Mouse (Mus musculus) bone marrow macrophage, adult 2 months (primary cell): Measurements from ENCODE around the gene Lbp. TPM values are rescaled to one million over a fixed set of nuclear protein-coding genes. Genes with fewer than 3 reads are reported as not detected.
A peak's percentile ranks its signal among the peaks of the same experiment; 100 is the strongest.

Experiments
- H3K27ac ChIP-seq: 2 replicates; pipeline ENCODE4 v1.5.1; 2012; ENCODE audit warnings: low read depth, low read length; ENCODE audit not compliant: insufficient read depth
- H3K4me1 ChIP-seq: 2 replicates; pipeline ENCODE4 v1.6.1; 2012; ENCODE audit warnings: low read length; ENCODE audit not compliant: control insufficient read depth, insufficient read depth
- H3K4me3 ChIP-seq: 2 replicates; pipeline ENCODE4 v1.5.1; 2012; ENCODE audit warnings: mild to moderate bottlenecking, low read length, moderate library complexity; ENCODE audit not compliant: insufficient read depth
- CTCF ChIP-seq: IDR thresholded peaks from 2 replicates; pipeline ENCODE4 v1.5.1; 2012; ENCODE audit warnings: low read depth, mild to moderate bottlenecking, low read length, moderate library complexity
- POLR2A ChIP-seq: IDR thresholded peaks from 2 replicates; pipeline ENCODE4 v1.6.1; 2012; ENCODE audit warnings: mild to moderate bottlenecking, low read depth, low read length, borderline replicate concordance
- polyA plus RNA-seq: library from polyadenylated mRNA; stranded (reverse); fragments of >200 nt; gene quantifications from 2 replicates; pipeline ENCODE4 v1.2.4, GENCODE M21; 2012; ENCODE audit not compliant: missing spikeins, insufficient read depth, insufficient read length

Gene Lbp
- polyA plus RNA-seq, 1 experiment: 0.24 TPM

DNA sequence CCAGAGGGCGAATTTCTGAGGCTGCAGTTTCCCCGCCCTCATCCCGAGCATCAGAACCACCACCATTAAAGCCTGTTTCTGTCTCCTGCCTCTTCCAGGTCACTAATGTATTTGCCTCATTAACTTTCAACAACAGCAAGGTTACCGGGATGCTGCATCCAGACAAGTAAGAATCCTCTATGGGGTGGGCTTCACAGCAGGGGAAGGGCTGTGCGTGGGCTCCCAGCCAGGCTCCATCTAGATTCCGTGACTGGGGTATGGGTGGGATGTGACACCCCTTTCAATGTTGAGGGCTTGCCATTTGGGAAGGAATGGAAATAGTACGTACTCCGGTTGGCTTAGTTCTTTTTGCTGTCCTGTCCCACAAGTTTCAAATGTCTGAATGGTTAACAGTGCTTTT, 19.3 kb downstream of the Lbp start:
- Histone ChIP-seq H3K4me1 (no peaks in the 10 kb centered on the region), H3K27ac (no peak overlapping the region), H3K4me3 (no peak overlapping the region)
- TF ChIP-seq POLR2A (no peak), CTCF (no peak)

DNA sequence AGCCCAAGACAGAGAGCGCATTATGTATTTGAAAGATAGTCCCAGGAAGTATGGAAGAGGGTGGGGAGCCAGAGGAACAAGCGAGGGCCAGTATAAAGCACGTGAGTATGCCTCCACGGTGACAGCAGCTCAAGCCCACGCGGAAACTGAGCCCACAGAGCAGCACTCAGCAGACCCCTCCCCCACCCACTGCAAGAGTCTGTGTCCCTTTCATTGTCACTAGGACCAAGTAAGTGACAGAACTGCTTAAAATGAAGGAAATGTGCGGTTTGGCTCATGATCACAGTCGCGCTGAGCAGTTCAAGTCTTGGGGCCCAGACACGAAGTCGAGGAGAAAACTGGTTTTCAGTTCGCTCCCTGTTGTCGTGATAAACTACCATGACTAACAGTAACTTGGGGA, 28.1 kb downstream of the Lbp start:
- Histone ChIP-seq H3K4me3 (no peak overlapping the region), H3K27ac (no peak overlapping the region), H3K4me1 (no peaks in the 10 kb centered on the region)
- TF ChIP-seq POLR2A (no peak), CTCF (no peak)

DNA sequence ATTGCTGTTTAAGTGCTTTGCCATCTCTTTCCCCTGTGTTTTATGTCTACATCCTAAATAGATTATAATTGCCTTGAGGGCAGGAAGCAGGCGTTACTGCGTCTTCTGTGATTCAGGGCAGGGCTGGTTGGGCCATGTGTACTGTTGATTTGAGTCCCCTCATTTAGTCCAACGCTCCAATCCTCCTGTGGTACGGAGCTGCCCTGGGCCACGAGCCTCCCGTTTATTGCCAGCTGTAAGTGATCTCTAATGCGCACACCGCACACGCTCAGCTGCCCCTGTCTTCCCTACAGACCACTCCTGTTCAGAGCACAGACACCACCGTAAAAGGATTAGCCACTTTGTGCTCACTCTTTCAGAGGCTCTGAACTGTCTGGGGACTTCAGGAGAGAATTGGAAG, 31.4 kb downstream of the Lbp start:
- TF ChIP-seq POLR2A (no peak), CTCF (no peak)
- Histone ChIP-seq H3K4me3 (no peak overlapping the region), H3K27ac (no peak overlapping the region), H3K4me1 (no peaks in the 10 kb centered on the region)

DNA sequence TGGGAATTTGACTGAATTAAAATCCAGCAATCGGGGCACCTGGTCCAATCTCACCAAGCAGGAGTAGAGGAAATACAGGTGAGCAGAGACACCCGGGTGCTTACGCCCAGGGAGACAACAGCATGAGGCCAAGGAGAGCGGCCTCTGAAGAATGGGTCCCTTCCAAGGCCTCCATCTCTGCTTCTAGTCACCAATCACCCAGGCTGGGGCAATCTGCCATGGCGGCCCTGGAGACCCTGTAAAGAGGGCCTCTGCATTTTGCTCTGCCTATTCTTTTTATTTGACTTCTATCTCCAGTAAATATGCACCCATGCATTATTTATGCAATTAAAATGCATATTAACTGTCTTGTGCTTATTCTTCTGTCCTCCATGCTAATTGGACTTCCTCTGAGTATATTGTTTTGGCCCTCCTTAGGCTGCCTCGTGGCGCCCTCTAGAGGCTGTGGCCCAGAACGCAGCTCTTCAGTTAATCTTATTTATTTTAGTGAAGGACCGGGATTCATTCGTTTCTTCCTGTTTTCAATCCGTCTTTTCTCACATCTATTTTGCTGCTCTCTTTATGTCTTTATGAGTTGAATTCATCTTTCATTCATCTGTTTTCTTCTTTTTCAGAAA, 33.8 kb downstream of the Lbp start:
- TF ChIP-seq CTCF: peak; percentile 93
- no peak for TF ChIP-seq POLR2A
- Histone ChIP-seq H3K27ac (no peak overlapping the region), H3K4me3 (no peak overlapping the region), H3K4me1 (no peaks in the 10 kb centered on the region)

DNA sequence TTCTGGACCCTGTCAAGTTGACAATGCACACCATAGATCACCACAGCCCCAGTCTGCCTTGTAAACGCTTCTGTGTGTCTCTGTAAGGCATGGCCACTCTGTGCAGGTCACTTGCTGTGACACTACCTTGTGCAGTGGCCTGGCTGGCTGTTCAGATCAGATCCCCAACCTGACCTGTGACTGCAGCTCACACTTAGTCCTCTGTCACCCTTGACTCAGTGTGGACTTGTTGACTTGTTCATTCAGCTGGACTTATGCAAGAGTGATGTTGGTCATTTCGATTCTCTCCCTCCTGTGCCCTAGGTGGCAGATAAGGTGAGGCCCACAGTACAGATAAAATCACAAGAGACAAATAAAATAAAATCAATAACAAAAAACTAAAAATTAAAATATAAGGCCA, 35.0 kb downstream of the Lbp start:
- H3K4me1 ChIP-seq: no peaks in the 10 kb centered on the region
- H3K27ac ChIP-seq: no peak overlapping the region
- no peak overlapping the region for H3K4me3 ChIP-seq
- TF ChIP-seq CTCF (no peak), POLR2A (no peak)

DNA sequence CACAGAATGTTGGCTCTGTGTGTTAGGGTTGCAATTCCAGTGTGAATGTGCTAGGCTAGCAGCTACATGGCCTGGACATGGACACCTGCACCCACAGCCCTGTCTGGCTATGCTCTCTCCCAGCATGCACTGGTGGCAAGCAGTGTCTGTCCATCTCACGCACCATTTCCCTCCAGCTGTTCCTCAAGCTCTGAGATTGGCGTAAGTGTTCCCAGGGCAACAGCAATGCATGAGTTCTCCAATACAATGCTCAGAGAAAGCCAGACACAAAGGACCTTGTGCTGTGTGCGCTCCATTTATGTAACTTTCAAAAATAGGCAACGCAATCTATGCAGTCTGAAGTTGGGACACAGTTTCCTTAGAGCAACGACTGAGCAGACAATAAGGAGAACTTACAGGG, 37.2 kb downstream of the Lbp start:
- Histone ChIP-seq H3K4me1 (no peaks in the 10 kb centered on the region), H3K27ac (no peak overlapping the region), H3K4me3 (no peak overlapping the region)
- TF ChIP-seq POLR2A (no peak), CTCF (no peak)

DNA sequence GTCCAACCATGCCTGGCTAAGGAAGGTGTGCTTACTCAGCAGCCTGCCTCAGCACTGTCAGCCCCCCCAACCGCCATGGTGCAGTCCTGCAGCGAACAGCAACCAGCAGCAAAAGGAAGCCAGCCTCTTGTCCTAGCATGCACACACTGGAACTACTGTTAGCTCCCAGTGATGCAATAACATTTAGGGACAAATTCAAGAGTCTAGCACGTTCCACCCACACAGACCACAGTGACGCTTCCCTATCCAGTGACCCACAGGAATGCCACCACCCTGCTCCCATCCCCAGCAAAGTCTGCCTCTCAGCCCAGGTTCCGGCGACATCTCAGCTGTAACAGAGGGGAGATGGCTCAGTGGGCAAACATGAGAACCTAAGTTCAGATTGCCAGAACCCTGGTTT, 40.2 kb downstream of the Lbp start:
- Histone ChIP-seq H3K27ac (no peak overlapping the region), H3K4me1 (no peaks in the 10 kb centered on the region), H3K4me3 (no peak overlapping the region)
- TF ChIP-seq POLR2A (no peak), CTCF (no peak)

DNA sequence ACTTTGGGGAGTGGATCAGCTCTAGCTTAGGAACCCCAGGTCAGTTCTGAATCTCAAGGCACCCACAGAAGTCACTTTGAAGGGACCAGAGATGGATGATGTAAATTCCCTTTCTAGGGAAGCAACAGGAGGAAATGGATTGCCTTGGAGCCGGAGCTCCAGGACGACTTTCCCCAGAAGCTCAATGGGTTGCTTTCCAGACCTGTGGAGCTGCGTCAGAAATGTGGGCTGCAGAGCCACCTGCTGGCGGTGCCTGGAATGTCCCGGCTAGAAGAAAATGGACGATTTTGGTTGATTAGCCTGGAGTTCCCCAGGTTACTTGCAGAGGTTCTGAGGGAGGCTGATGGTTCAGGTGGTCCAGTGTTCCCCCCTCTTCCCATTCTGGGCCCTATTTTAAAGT, 41.6 kb downstream of the Lbp start:
- Histone ChIP-seq H3K4me1 (no peaks in the 10 kb centered on the region), H3K27ac (no peak overlapping the region), H3K4me3 (no peak overlapping the region)
- TF ChIP-seq POLR2A (no peak), CTCF (peak; percentile 65)

DNA sequence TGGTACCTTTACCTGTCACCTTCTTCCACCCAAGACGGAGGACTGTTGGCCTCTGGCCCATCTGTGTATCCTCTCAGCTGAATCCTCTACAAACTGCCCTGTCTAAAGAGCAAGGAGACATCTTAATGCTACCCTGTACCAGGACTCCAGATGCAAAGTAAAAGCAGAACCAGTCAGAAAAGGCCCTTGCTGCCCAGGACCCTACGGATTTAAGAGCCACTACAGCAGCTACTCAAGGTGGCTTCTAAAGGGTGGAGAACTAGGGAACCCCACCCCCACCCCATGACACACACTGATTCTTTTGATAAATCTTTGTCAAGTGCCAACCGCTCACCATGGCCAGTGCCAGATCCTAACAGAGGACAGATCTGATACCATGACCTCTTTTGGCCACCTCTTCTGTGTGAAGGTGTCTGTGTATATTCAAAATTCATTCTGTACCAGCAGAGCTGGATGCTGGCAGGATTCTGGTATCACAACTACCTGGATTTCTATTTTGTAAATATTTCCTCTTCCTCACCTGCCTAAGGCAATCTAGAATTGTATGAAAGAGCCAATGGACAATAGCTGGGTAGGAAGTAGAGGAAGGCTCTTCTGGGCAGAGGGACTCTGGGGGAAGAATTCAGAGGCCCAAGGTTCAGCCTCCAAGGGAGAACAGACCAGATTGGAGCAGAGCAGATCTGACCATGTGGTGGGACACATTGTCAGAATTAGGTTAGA, 46.7 kb downstream of the Lbp start:
- Histone ChIP-seq H3K27ac (no peak overlapping the region), H3K4me3 (no peak overlapping the region), H3K4me1 (no peaks in the 10 kb centered on the region)
- no peak for TF ChIP-seq POLR2A
- no peak for TF ChIP-seq CTCF

DNA sequence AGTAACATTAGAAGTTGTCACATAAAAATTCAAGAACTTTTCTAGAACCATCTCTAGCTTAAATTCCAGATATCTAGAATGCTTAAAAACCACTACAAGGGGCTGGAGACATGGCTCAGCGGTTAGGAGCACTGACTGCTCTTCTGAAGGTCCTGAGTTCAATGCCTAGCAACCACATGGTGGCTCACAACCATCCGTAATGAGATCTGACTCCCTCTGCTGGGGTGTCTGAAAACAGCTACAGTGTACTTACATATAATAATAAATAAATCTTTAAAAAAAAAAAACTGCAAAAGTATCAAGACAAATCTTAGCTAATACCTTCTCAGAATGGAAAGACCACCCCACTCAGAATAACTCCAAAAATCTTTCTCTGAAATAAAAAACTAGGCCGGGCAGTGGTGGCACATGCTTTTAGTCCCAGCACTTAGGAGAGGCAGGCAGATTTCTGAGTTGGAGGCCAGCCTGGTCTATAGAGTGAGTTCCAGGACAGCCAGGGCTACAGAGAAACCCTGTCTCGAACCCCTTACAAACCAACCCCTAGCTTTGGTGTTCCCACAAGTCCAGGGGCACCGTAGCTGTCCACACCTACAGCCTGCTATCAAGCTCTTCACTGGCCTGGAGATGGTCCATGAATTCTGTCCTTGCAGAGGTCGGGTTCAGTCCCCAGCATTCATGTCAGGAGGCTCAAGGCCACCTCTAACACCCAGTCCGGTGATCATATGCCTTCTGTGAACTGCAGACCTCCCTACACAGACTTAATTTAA, 48.2 kb downstream of the Lbp start:
- Histone ChIP-seq H3K27ac (no peak overlapping the region), H3K4me3 (no peak overlapping the region), H3K4me1 (peaks cover 12% of the 10 kb centered on the region)
- TF ChIP-seq CTCF (no peak), POLR2A (no peak)

DNA sequence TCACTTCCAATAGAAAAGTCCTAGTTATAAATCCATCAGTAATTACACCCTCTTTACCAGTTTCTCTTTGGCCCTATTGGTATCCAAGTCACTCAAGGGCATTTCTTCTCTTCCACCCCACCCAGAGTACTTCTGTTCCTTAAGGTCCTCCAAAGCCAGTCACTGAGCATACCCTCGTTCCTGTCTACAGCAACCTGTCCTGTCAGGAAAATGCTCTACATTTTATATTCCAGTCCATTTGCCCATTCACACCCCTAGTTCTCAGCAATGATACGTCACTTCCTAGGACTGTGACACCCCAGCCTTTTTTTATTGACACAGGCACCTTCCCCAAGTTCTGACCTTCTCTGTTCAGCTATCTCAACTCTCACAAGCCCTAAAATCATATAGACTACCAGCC, 48.9 kb downstream of the Lbp start:
- TF ChIP-seq CTCF (no peak), POLR2A (no peak)
- H3K27ac ChIP-seq: no peak overlapping the region
- H3K4me3 ChIP-seq: no peak overlapping the region
- peaks cover 16% of the 10 kb centered on the region for H3K4me1 ChIP-seq
